Mouse (Mus musculus): ENCODE data around the gene Sgsh.

Gene Sgsh

GRCm38 (mm10) chr11:119363534-119364145 lies 8.3 kb upstream of the Sgsh start:
- peak; percentile 81 to 82 for DNase-seq

GRCm38 (mm10) chr11:119362769-119363533 lies 7.6 kb upstream of the Sgsh start:
- no peak for DNase-seq

DNA sequence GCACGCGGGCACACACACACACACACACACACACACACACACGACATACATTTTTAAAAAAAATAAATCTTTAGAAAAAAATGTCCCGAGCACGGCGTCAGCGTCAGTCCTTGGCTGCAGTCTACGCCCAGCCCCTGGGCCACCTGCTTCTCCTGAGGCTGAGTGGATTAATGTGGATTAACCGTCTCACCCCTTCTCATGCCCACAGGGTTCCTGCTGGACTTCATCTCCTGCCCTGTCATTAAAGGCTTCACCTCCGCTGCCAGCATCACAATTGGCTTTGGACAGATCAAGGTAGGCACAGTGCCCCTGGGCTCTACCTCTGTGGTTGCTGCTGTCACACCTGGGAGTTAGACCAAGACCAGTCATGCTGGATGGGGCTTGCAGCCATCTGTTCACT lies 3.8 kb upstream of the Sgsh start:
- DNase-seq = no peak

- DNase-seq = peak; percentile 73 to 75
Observed at GRCm38 (mm10) chr11:119354798-119355442, 416 bp downstream of the Sgsh start.

DNA sequence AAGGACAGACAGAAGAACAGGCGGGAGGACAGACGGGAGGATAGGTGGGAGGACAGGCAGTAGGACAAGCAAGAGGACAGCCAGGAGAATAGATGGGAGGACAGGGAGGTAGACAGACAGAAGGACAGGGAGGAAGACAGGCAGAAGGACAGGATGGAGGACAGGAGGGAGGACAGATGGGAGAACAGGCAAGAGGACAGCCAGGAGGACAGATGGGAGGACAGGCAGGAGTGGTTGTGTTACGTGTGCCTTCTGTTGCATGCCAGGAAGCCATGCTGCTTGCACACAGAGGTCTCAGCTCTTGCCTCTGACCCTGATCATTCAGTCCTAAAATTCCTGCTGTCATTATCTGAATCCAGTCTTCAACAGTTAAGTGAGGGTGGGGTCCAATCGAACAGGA lies 1.4 kb downstream of the Sgsh start:
- DNase-seq = no peak

- DNase-seq = peak; percentile 25 to 28
Observed at GRCm38 (mm10) chr11:119352113-119352512, 3.2 kb downstream of the Sgsh start.

GRCm38 (mm10) chr11:119347125-119347524 lies 8.2 kb downstream of the Sgsh start:
- no peak for DNase-seq

DNA sequence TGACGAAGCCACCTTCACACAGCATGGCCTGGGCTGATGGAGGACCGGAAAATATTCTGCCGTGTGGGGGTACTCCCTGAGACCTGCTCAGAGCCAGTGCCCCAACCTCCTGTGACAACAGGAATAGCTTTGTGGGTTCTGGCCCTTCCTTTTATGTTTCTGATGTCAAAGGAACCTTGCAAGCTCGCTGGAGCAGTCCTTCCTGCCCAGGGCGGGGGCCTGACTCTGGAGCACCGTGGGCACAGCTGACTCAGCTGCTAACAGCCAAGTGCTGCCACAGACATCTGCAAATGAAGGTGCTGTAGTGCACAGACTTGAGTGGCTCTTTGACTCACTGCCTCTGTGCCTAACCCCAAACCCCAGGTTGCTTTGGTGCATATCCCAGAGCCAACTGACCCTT lies 10.5 kb downstream of the Sgsh start:
- DNase-seq = no peak

DNA sequence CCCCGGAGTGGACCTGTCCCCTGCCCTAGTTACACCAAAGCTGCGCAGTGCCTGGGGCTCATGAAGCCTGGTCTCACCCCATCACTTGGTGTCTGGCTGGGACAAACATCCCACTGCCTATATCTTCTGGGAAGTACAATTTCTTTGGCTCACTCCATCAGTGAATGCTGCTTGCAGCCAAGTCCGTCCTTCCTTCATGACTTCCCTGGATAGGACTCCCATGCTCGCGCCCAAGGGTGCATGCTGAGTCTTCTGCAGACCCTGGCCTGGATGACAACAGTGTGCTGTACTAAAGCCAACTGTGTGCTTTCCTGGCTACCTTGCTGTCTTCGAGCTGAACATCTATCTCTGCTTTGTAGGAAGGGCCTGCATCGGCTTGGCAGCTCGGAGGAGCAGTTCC lies 11.2 kb downstream of the Sgsh start:
- no peak for DNase-seq

DNA sequence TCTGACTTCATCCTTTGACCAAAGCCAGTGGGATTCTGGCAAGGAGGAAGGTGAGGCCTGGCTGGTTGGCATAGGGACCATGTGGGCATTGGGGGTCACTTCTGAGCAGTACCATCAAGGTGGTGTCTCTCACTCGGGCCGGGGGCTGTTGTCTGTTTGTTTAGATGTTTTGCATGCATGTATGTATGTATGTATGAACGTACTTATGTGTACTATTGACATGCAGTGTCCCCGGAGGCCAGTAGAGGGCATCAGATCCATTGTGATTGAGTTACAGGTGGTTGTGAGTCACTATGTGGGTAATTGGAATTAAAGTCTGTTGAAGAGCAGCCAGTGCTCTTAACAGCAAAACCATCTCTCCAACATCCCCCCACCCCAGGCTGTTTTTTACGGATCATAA lies 15.7 kb downstream of the Sgsh start:
- DNase-seq = peak; percentile 86 to 89

DNA sequence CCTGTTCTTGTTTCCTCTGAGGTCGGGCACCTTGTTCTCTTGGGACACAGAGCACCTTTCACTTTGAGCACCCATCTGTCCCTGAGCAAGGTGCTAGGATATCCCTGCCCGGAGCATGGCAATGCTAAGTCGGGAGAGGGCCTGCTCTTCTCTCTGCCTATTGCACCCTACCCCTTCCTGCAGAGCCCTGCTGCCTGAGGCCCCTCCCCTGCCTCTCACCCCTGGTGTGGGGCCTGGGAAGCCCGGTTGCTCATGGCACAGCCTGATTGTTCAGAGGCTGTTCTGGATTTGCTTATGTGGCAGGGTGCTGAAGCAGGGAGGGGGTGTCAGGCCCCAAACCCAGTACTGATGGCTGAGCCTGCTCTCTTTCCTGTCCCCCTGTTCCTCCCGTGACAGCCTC lies 16.2 kb downstream of the Sgsh start:
- DNase-seq = no peak

DNA sequence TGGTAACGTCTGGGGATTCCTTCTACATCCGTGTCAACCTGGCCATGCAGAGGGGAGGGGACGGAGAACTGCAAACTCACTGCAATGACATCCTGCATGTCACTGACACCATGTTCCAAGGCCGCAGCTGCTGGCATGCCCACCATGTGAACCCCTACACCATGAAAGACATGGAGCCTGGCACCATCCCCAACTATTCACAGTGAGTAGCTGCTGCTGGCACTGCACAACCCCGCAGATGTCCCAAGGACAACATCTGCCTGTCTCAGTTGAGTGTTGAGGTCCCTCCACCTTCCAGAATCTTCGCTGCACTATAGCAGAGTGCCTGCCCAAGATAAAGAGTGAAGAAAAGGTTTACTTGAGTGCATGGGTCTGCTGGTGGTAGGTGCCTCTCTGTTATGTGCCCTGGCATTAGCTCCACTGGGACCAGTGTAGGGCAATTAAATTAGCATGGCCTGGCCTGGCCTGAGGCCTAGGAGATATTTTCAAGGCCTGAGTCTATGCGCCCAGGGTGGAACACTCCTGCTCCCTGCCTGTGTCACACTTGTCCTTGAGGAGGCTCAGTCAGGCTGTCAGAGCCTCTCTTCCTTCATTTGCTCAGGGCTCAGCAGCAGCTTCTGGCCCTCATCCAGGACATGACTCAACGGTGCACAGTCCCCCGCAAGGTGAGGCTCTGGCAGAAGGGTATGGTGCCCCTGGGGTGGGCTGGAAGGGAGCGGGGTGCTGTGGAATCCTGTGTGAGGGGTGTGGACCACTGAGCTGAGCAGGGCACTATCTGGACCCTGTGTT lies 16.9 kb downstream of the Sgsh start:
- no peak for DNase-seq

DNA sequence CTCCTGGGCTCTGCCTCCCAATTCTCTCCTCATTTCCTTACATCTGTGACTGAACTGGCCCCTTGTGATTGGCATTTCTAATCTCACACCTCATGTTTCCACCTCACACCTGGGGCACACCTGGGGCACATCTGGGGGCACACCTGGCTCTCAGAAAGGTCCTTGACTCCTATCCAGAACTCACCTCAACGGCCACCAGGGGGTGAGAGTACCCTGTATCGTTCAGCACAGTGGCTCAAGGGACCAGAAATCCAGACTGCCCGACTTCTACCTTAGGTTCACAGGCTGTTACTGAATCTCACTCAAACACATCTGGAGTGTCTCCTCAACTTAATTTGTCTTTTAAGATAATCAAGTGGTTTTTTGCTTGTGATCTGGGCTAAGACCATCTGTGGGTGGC lies 23.4 kb downstream of the Sgsh start:
- peak; percentile 41 to 45 for DNase-seq

DNA sequence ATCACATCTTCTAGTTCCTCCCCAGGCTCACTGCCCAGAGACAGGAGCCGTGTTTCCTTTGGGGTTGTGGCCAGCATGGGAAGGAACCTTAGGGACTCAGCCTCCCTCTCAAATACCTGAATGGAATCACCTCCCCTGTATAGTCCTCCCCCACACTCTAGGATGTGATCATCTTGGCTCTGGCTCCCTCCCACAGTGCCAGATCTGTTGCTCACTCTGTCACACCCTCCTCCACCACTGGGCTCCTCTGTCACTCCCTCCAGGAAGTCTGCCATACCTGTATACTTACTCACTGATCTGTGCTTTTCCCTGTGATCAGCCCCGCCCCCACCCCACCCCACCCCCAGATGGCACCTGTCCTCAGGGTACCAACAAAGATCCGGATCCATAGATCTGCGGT lies 24.7 kb downstream of the Sgsh start:
- no peak for DNase-seq

DNA sequence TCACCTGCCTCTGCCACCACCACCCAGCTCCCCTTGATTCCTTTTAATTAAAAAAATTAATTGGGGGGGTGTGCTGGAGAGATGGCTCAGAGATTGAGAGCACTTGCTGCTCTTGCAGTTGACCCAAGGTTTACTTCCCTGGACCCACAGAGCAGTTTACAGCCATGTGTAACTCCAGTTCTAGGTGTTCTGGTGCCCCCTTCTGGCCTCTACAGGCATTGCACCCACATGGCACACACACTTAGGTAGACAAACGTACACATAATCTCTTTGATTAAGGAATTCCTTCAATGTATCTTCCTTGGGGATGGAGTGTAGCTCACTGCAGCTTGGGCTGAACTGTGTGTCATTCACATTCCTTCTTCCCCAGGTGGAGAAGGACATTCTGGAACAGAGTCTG lies 30.3 kb downstream of the Sgsh start:
- DNase-seq = no peak

DNA sequence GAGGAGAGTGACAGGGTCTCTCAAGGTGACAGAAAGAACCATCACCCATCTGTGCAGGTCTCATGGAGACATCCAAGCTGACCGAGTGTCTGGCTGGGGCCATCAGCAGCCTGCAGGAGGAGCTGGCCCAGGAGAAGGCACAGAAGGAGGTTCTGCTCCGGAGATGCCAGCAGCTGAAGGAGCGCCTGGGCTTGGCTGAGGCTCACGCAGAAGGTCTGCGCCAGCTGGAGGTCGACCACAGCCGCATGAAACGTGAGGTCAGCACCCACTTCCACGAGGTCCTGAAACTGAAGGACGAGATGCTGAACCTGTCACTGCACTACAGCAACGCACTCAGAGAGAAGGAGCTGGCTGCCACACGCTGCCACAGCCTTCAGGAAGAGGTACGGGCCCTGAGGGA lies 32.8 kb downstream of the Sgsh start:
- DNase-seq = no peak

GRCm38 (mm10) chr11:119316720-119317119 lies 38.6 kb downstream of the Sgsh start:
- DNase-seq = no peak

DNA sequence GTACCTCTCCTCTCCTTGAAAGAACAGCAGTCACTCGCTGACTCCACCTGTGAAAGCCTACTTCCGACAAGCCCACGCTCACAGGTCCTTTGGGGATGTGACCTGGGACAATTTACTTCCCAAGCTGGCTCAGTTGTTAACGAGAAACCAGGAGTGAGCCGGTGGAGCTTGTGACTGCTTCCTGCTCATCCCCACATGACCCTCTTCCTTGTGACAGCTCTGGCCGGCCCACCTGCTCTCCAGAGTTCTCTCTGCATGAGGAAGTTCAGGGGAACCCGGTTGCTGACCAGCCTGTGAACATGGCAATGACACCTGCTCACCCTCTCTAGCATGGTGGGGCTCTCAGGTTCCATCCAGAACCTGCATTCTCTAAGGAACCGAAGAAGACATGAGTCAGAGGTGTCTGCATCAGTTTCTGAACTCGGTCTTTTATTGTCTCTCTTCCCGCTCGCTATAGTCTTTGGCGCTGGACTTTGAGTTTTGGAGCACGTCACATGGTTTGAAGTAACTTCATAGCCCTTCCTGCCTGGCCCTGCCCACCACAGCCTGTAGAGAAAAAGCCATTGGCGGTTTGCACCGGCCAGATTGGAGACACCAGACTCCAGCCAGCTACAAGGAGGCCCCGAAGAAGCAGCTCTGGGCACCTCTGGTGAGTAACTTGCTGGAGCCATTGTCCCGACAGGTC lies 40.9 kb downstream of the Sgsh start:
- DNase-seq = no peak

DNA sequence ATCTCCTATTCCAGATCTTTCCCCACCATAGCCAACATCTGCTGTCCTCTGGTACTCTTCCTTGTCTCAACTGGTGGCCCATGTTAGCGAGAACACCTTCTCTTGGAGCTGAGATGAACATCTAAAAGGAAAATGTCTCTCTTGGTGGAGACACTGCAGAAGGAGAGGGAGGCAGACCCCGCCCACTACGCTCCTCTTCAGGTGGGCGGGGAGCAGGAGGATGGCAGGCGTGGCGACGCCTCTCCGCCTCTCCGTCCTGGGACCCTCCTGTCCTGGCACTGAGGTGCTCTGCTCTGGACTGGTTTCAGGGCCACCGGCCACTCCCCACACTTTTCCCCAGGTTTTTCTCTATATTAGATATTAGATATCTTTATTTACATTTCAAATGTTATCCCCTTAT lies 44.7 kb downstream of the Sgsh start:
- DNase-seq = no peak

DNA sequence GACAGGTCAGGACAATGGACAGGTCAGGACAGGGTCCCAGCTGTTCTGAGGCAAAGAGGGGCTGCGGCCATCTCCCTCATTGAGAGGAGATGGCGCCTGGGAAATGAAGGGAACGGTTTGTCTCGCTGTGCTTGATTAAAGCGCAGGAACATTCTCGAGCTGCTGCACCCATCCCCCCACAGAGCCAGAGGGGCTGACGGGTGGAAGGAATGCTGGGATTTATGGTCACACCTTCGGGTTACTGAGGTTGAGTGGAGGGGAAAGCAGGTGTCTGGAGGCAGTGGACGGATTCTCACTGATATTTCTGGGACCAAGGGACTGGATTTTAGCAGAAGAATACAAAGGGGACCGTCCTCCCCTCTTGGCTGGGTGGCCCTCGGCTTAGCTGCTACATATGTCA lies 47.4 kb downstream of the Sgsh start:
- no peak for DNase-seq

DNA sequence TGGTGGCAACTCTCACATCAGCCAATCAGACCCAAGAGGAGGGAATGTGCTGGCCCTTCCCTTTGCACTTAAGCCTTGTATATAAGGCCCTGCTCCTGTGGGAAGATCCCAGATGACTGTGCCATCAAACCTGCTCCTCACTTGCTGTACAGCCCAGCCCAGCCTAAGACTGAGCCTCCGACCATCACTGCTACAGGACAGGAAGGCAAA lies 47.8 kb downstream of the Sgsh start, which contains the start of gene Card14:
TSS of gene Card14 (plus strand) at position 111 of the 210 bp plus-strand sequence.
- no peak for DNase-seq

DNA sequence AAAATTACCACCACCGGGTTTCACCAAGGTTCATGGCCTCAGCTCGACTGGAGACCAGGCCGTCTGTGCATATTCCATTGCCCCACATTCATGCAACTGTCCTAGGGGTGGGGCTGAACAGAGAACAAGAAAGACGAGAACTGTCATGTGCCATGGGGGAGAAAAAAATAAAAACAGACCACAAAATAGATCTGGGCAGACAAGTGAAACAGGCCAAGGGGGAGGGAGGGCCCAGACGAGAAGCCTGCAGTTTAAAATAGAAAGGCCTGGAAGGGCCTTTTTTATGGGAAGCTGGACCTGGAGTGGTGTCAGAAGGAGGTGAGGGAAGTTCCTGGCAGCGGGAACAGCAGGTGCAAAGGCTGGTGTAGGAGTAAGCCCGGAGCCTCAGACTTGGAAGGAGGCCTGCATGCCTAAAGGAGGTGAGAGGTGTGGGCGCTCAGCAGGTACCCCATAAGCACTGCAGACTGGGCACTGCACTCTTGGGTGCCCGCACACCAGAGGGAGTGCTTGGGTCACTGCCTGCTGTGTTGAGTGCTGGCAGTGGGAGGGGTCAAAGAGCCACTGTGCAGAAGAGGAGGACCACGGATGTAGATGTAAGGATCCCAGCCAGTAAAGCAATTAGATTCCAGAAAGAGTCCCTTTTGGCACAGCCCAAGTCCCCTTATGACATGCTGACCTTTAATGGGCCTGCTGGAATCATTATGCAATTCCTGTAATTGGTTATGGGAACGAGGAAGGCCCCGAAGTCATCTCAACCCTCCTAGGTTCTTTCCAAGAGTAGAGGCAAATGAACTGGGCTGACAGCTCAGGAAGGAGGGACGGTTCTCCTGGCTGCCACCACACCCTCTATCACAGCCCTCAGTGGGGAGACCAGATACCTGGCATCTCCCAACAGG lies 48.3 kb downstream of the Sgsh start:
- no peak for DNase-seq
